Mouse (Mus musculus): ENCODE data around the gene Arrdc2.

GRCm38 (mm10) chr8:70871195-70871807, 31.8 kb upstream of the Arrdc2 start:
- TF ChIP-seq CTCF (IDR thresholded peaks at IDR 0.05; ENCODE audit: low read depth) = no peak
- TF ChIP-seq EP300 (IDR thresholded peaks at IDR 0.05; ENCODE audit: low read depth) = no peak
